Mouse (Mus musculus) cortical plate, adult 2 months (tissue): ENCODE data around the gene Slc2a4.
A peak's percentile ranks its signal among the peaks of the same experiment; 100 is the strongest.

Experiments
- CTCF ChIP-seq: fragments of 200-500 bp; IDR thresholded peaks from 2 replicates; pipeline ENCODE4 v1.5.1; 2011; ENCODE audit warnings: mild to moderate bottlenecking, control low read depth, low read length; ENCODE audit not compliant: insufficient read depth; ENCODE audit errors: extremely low read depth
- POLR2A ChIP-seq: fragments of 200-500 bp; IDR thresholded peaks from 2 replicates; pipeline ENCODE4 v1.6.1; 2011; ENCODE audit warnings: mild to moderate bottlenecking, low read length, control low read depth; ENCODE audit not compliant: insufficient read depth; ENCODE audit errors: extremely low read depth

GRCm38 (mm10) chr11:69932254-69932653 is 15.7 kb downstream of the Slc2a4 start:
- TF ChIP-seq POLR2A (no peak), CTCF (0 out of 2 replicates have a peak, but pooled peaks have one; percentile 17)
